ENCODE assay signal across 17 mouse cellular contexts in the genomic region with DNA sequence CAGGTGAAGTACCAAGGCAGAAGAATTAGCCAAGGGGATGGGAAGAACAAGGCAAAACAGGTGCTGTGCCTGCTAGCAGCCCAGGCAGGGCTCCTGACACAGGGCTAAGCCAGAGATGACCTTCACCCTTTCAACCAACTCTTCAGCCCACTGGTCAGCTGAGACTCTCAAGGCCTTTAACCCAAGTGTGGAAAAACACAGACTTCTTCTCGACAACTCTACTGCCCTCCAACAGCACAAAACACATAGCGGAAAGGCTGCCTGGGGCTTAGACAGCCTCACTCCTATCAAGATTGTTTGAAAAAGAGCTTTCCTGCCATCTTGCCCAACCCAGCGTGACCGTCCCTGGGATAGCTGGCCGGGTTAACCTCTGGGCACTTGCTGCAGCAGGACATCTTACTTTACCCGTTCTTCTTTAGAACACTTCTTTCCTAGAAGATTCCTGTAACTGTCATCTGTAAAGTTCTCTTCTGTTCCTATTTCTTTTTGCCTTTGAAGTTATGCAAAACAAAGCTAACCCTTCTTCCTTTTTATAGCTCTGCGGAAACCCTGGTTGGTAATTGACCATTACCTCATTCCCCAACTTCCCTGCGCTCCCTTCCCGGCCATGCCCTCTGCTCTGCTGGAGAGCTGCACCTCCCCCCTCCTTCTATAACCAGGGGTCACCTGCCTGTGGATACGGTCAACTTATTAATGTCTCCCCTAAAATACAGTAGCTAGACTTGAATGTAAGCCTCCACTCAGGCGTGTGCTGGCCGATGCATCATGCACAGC. TPM values are rescaled to one million over a fixed set of nuclear protein-coding genes. Genes with fewer than 3 reads are reported as not detected.
DNase-seq lines count a peak whose midpoint lies in the region; ATAC-seq and TF ChIP-seq lines count a peak whose summit lies in the region.
"Had no signal": no experiment of that assay in that cellular context is flagged by ENCODE, and none has a peak within 500 bp of the region (broad histone marks: within the 10 kb centered on the region; RNA-seq: fewer than 3 reads in every experiment).

No protein-coding gene starts in this region.

- peaks cover 3% of the 10 kb centered on the region; the same call in 1 of the 2 replicates for H3K4me1 ChIP-seq in kidney, postnatal 0 days (replicated peaks; ENCODE audit: insufficient read depth, low read length)
- peaks cover 3% of the 10 kb centered on the region; the same call in 1 of the 2 replicates for H3K4me1 ChIP-seq in forebrain, embryonic 11.5 days (replicated peaks; ENCODE audit: control insufficient read depth, insufficient read depth, low read length)

- peak; percentile 78 for ATAC-seq in granulocyte monocyte progenitor cell, adult 5-6 weeks (replicated peaks; ENCODE audit: poor library complexity, severe bottlenecking)
- ATAC-seq in kidney, postnatal 0 days (replicated peaks; ENCODE audit: low FRiP score, low read depth) = 0 out of 2 replicates have a peak, but pooled peaks have one; percentile 33
- ATAC-seq in forebrain, embryonic 11.5 days (replicated peaks; ENCODE audit: low FRiP score) = no peak
- no peak for ATAC-seq in CD4-positive, CD25-positive, alpha-beta regulatory T cell, adult 4 months
- ATAC-seq: forebrain, embryonic 16.5 days; midbrain, embryonic 13.5 days had no signal

- peak; percentile 31 to 37 for DNase-seq in kidney, adult 8-10 months
- no peak for DNase-seq in kidney, postnatal 10 days
- peak; percentile 29 for DNase-seq in kidney, postnatal 0 days (ENCODE audit: low spot score)
- peak; percentile 40 for DNase-seq in retina, embryonic 14.5 days (ENCODE audit: low spot score)
- DNase-seq in forebrain, embryonic 11.5 days (ENCODE audit: low spot score) = no peak
- DNase-seq: adrenal gland, adult 8-10 months; cerebellum, adult 2 months; gastrocnemius, adult 2 months; heart, adult 2 months; lung, adult 2 months; thymus, adult 18-20 months had no signal

- H3K9me3 ChIP-seq in kidney, postnatal 0 days (replicated peaks; ENCODE audit: low read length) = no peaks in the 10 kb centered on the region
- H3K9me3 ChIP-seq in forebrain, embryonic 11.5 days (ENCODE audit: control insufficient read depth, low read length) = peaks cover 4% of the 10 kb centered on the region; the same call in 1 of the 2 replicates
- H3K9me3 ChIP-seq: midbrain, embryonic 13.5 days; neural tube, embryonic 15.5 days had no signal

- 32% methylated on average over 12 of the region's 12 CpGs for WGBS in kidney, postnatal 0 days
- 85% methylated on average over 12 of the region's 12 CpGs for WGBS in forebrain, embryonic 11.5 days

- no peak for TF ChIP-seq CTCF in kidney, postnatal 0 days (IDR thresholded peaks at IDR 0.05; ENCODE audit: low read depth)

- no peaks in the 10 kb centered on the region for H3K27me3 ChIP-seq in kidney, postnatal 0 days (ENCODE audit: insufficient read depth, low read length)
- H3K27me3 ChIP-seq in forebrain, embryonic 11.5 days (ENCODE audit: control insufficient read depth, insufficient read depth, low read length) = no peaks in the 10 kb centered on the region
- H3K27me3 ChIP-seq: midbrain, embryonic 13.5 days; neural tube, embryonic 15.5 days had no signal

- H3K9ac ChIP-seq in kidney, postnatal 0 days (ENCODE audit: low read depth, low read length) = no peak overlapping the region
- no peak overlapping the region for H3K9ac ChIP-seq in forebrain, embryonic 11.5 days (ENCODE audit: low read length)
- H3K9ac ChIP-seq: midbrain, embryonic 13.5 days; neural tube, embryonic 15.5 days had no signal

- H3K4me3 ChIP-seq in kidney, postnatal 0 days (replicated peaks; ENCODE audit: low read depth, low read length) = no peak overlapping the region
- H3K4me3 ChIP-seq in forebrain, embryonic 11.5 days (ENCODE audit: low read depth, low read length) = no peak overlapping the region
- H3K4me3 ChIP-seq: gastrocnemius, adult 2 months; heart, adult 2 months; midbrain, embryonic 13.5 days; myocyte; neural tube, embryonic 15.5 days had no signal

- no peak overlapping the region for H3K4me2 ChIP-seq in kidney, postnatal 0 days (ENCODE audit: low read length)
- no peak overlapping the region for H3K4me2 ChIP-seq in forebrain, embryonic 11.5 days (ENCODE audit: low read depth, low read length, severe bottlenecking)
- H3K4me2 ChIP-seq: midbrain, embryonic 13.5 days; neural tube, embryonic 15.5 days had no signal

- H3K27ac ChIP-seq in kidney, postnatal 0 days = peak overlapping the region; percentile 47; the same call in 1 of the 2 replicates
- H3K27ac ChIP-seq in forebrain, embryonic 11.5 days (ENCODE audit: low read depth, low read length) = no peak overlapping the region
- H3K27ac ChIP-seq: gastrocnemius, adult 2 months; heart, adult 2 months; midbrain, embryonic 13.5 days; neural tube, embryonic 15.5 days had no signal

- H3K36me3 ChIP-seq in kidney, postnatal 0 days (ENCODE audit: insufficient read depth, low read length) = no peaks in the 10 kb centered on the region
- H3K36me3 ChIP-seq in forebrain, embryonic 11.5 days (ENCODE audit: control insufficient read depth, insufficient read depth, low read length) = no peaks in the 10 kb centered on the region; the same call in 1 of the 2 replicates
- H3K36me3 ChIP-seq: midbrain, embryonic 13.5 days; neural tube, embryonic 15.5 days had no signal

RNA-seq across cellular contexts. Expression of gene Gtf2a1, which starts 47.0 kb away (rescaled TPM):
- total RNA-seq in granulocyte monocyte progenitor cell, adult 5-6 weeks (2014; fragmentation: Nextera tagmentation) = 26.0 and 36.6 TPM in 2 replicates
- 29.3 and 39.8 TPM in 2 replicates for total RNA-seq in granulocyte monocyte progenitor cell, adult 5-6 weeks (2017)
- polyA plus RNA-seq in kidney, postnatal 0 days (2015; fragmentation: Nextera tagmentation; extraction: Ambion mirVana) = 29.5 and 34.2 TPM in 2 replicates
- 45.5 and 47.9 TPM in 2 replicates for polyA plus RNA-seq in forebrain, embryonic 11.5 days (2014; fragmentation: Nextera tagmentation; extraction: Ambion mirVana)
- polyA plus RNA-seq in CD4-positive, CD25-positive, alpha-beta regulatory T cell, adult 4 months (2017; shearing (Covaris generic)) = 10 to 100 TPM; 76.9 to 95.8 TPM

Comparison
In these comparisons a context has a peak if more than half of its experiments do, and no peak if none do; other contexts are left out.
1. DNase-seq: peak in kidney, adult 8-10 months (2 of 2), kidney, postnatal 0 days (single experiment) and retina, embryonic 14.5 days (single experiment); none in kidney, postnatal 10 days (single experiment) and forebrain, embryonic 11.5 days (single experiment).
2. ATAC-seq: peak in granulocyte monocyte progenitor cell, adult 5-6 weeks (single experiment) and kidney, postnatal 0 days (single experiment); none in forebrain, embryonic 11.5 days (single experiment) and CD4-positive, CD25-positive, alpha-beta regulatory T cell, adult 4 months (single experiment).